Mouse (Mus musculus): ENCODE measurements around the gene Insm1.

Gene Insm1

DNA sequence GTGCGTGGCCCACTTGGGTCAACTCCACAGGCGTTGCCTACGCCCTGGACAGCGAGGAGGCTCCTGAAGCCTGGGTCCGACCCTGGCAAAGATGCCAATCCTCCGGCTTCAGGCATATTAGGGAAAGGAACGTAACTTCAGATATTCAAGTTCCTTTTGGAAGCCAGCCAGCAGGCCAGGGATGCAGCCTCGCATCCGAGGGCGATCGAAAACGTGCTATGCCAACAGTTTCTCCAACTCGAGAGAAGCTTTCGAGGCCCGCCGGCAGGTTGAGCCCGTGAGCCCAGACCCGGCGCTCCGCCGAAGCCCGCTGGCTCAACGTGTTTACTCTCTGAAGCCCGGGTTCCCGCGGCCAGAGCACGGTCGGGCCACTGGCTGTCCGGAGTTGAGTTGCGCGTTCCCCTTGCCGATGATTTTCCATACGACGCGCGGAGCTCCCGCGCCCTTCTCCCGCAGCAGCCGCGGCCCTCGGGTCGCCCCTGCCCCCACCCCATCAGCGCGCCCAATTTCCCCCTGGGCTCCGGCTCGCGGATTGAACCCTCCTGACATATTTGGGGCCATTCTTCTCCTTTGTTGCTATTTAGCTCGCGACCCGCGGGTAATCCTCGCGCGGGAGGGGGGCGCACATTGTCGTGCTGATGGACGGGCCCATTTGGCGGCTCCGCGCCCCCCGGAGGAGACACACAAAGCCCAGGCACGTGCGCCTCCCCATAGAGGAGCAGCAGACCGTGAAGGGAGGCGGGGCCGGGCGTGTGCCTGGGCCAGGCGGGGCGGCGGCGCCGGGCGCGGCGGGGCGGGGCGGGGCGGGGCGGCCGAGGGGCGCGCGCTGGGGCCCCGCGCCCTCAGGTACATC lies at the start of gene Insm1:
Insm1 (plus strand) TSS at position 846 of the 853 bp plus-strand sequence.
- DNase-seq, result peak; percentile 46

DNA sequence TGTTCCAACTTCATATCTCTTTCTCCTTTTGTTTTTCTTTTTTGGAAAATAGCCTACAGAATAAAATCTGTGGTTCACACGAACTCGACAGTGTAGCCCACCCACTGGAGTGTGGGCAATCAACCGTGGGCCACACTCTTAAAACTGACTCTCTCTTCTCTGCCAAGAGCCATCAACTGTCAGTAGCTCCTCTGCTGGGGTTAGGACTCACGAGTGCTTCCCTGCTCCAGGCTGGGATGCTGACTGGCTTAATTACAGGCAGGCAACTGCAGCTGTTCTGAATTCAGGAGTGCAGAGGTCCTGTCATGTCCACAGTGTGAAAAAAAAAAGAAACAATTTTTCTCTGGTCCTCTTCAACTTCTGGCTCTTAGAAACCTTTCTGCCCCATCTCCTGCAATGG lies 49.6 kb upstream of the Insm1 start:
- DNase-seq, result no peak

DNA sequence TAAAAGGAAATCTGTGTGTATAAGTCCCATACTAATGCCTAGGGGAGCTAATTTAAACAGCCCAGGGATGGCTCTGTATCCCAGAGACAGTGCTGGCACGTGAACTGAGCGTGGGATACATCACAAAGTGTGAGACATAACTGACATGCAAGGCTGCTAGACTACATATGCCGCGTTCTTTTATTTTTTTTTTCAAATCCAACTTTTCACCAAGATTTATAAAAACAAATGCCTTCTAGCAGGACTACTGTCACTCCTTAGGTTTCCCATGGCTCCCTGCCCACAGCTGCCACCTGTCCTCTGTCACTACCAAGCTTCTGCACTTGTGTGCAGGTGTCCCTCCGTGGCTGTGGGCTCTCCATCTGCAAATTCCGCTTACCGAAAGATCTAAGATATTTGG lies 47.5 kb upstream of the Insm1 start:
- no peak for DNase-seq

DNA sequence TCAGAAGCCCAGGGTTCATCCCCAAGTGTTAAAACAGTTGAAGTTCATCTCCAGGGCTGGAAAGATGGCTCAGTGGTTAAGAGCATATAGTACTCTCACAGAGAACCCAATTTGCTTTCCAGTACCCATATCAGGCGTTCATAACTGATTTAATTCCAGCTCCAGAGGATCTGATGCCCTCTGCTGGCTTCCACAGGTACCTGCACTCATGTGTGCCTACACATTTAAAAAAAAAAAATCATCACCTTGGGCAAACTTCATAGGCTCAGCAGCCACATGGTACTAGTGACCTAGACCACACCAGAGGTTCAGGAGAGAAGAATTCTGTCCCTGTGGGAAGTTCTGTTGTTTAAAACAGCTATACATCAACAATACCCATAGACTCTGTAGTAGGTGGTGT lies 43.0 kb upstream of the Insm1 start:
- DNase-seq, result no peak

DNA sequence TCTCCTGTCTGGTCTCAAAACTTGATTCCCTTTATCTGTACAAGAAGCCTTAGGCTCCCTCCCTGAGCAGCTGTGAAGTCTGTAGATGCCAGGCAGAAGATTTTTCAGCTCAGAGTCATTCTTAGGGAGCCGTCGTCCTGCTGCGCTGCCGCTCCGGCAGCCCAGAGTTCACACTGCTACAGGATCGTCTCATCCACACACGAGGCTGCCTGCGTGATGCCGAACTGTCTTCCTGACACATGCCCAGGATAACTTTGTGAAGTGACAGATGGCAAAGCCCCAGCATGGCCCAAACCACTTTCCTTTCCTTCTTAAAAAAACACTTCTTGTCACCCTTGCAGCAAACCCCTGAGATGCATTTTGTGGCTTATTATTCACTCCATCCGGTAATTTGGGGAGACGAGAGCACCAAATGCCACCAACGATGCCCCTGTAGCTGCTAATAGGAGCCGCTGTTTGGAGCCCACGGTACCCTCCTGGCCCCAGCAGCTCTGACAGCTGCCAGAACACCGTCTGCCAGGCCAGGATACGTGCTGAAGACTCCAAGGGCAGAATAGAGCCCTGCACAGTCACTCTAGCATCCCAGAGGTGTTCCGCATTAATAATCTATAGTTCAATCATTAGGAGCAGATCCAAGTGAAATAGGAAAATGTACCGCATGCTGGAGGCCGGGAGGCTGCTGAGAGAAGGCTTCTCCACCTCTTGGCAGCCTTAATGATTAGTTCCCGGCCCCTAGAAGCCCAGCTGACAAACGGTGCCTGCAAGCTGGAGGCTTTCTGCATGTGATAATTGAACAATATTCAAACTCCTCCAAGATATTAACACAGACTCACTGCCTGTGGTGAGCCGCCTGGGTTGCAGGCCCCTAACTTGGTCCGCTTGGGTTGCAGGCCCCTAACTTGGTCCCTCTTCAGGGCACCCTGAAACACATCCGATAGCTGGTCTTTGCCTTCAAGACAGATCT lies 37.6 kb upstream of the Insm1 start:
- no peak for DNase-seq

DNA sequence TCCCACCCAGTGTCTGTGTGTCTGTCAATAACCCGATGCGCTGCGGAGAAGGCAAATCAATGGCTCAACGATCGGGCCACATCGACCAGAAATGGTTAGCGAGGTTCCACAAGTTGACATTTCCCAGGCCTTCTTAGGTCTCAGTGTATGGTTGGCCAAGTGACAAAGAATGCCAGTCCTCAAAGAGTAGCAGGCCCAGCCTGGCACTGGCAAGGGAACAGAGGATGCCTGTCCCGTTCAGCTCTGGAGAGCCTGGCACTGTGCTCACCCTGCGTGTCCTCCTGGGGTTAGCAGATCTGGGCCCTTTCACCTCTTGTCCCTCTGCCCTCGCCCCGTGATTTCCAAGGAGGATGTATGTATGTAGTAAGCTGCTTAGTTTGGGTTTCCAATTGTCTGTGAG lies 25.6 kb upstream of the Insm1 start:
- DNase-seq, result no peak

DNA sequence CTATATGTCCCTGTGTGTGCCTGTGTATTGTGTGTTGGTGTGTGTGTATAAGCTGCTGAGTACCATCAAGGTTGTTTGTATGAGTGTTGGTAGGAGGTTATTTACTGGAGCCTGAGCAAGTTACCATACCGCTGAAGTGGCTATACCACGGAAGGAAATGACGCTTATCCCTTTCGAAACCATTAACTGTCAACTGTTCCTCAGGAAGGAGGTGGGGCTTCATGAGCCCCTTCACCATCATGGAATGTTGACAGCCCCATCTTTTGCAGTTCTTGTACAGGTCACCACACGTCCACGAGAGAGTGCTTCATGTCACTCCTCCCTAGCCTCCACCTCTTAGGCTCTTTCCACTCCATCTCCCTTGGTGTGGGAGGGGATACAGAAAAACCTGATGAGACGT lies 23.8 kb upstream of the Insm1 start:
- no peak for DNase-seq

DNA sequence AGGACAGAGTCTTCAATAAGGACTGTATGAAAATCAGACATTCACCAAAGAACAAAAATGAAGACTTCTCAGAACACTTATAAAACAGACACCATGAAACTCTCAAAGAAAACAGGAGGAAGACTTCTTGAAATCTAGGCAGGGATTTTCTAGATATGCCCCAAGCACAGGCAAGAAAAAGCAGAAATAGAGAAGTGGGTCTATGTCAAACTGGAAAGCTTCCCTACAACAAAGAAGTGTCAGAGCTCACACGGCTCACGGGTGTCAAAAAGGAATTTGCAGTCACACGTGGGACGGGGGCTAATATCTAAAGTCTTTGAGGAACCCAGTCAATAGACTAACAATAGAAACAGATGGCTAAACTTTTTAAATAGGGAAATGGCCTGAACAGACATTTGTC lies 10.8 kb upstream of the Insm1 start:
- no peak for DNase-seq

DNA sequence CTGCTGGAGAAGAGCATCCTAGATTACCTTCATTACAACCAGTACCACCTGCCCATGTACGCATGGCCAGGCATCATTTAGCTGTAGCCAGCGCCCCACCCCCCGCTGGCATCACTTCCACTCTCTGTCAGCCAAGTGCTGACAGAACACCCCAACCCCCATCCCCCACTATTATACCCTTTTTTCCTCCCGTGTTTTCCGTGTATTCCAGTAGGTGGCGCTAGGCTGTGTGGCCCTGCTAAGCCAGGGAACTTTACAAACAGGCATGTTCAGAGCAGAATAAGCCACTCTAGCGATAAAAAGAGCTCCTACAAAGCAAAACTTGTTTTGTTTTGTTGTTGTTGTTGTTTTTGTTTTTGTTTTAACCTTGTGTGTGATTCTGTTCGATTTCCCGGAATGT lies 7.0 kb upstream of the Insm1 start:
- peak; percentile 43 for DNase-seq

DNA sequence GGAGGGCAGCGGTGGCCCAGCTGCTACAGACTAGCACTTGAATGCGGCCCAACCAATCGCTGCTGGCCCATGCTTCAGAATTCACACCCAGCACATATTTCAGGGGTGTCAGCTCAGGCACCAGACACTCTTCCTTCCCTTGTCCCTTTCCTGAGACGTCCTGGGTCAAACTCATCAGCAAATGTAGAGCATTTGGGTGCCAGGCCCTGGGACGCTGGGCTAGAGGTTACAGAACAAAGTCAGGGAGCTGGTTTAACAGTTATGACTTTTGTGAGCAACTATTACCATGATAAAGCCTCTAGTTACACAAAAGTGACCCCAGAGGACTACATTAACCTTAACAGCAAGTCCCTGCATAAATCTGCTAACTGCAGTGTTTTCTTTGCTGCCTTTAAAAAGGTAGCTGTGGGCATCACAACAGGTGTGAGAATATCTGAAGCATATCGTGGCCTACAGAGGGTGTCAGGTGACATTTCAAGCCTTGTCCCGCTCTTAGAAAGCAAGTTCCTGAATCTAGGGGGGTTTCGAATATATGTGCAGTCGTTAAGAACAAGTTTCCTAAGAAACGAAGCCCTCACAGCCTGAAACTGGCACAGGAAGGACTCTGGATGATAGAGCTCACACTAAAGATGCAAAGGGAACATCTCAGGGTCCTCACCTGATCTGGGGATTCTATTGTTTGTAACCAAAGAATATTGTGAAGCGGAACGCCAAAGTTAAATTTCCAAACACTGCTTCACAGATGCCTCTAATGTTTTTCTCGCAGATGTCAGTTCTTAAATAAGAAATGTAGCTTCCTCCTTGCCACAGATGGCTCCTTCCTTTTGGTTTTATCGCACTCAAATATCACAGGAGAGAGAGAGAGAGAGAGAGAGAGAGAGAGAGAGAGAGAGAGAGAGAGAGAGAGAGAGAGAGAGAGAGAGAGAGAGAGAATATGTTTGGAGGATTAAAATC lies 5.3 kb upstream of the Insm1 start:
- no peak for DNase-seq

DNA sequence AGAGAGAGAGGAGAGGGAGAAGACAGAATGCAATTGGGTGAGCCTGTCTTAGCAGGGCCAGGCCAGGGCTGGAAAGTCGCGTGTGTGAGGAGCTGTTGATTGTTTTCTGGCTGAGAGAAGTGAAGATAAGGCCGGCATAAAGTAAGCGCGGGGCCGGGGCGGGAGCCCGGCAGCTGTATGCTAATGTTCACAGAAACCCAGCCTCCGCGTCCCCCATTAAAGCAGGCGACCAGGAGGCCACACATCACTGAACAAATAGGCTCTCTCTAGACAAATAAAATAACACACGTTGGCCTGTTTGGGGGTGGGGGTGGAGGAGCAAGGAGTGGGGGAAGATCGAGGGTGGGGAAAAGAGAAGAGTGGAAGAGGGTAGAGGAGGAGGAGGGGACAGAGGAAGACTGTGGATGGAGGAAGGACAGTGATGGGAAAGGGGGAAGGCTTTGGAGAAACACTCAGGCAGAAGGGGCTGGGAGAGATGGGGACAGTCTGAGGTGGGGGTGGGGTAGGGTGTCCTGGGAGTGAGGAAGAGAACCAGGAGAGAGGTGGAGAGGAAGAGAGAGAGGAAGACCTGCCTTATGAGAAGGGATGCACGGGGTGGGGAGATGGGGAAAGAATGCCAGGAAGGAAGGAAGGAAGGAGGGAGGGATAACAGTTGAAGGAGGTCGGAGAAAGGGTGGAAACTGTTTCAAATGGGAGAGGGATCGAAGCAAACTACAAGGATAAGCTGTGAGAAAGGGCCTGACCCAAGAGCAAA lies 4.3 kb upstream of the Insm1 start:
- no peak for DNase-seq

DNA sequence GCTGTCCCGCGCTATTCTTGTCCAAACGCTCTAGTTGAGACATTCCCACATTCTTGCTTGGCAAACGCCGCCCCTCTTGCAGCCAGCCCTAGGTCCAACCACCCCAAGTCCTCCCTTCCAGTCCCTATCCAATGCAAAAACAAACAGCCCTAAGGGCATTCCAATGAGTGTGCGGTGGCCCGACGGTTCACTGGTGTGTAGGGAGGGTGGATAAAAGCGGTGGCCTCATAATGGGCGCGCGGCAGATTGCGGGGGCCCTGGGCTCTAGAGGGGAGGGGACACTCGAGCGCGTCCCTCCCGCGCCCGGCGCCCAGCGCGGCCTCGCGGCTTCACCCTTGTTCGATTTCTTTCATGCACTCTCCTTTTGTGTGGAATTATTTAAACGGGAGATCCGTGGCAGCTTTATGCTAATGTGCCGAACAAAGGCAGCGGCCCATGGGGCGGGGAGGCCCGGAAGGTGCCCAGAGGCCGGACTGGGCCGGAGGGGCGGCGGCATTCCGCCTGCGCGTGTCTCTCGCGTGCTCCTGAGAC lies 3.5 kb upstream of the Insm1 start:
- DNase-seq, result no peak

DNA sequence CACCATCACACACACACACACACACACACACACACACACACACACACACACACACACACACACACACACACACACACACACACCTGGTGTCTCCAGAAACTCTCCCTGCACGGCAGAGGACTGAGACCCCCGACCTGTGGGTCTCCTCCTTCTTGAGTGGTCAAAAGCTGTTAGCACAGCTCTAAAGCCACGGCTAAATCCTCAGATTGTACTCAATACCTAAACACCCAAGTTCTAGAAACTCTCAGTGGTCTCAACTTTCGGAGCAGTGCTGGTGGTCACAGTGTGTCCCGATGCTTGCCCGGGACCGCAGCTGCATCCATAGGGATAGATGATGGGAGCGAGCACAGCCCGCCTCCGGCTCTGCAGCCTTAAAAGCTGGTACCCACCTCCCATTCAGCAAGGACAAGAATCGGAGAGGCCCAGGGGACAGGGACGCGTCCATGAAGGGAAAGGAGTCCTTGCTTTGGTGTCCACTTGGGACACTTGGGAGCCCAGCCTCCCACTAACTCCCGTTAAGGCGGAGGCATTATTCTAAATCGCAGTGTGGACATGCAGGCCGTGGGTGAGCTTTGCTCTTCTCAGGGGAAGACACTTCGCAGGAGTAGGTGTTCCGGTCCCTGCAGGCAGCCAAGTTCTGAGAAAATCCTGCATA lies 2.7 kb upstream of the Insm1 start:
- no peak for DNase-seq

DNA sequence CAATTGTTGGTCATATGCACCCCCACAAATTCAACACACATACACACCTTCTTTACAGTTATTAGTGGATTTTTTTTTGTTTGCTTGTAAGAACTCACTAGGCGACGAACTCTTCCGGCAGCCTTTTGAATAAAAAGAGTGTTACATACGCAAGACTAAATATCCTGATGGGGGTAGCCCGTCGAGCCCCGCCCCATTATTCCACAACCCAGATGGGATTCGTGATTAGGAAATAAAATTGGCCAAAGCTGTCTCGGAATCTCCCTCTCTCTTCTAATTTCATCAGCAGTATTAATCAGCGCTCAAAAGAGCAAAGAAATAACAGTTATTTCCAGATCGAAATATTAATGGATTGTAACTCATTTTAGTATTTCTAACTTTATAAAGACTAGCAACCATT lies 1.9 kb upstream of the Insm1 start:
- no peak for DNase-seq

DNA sequence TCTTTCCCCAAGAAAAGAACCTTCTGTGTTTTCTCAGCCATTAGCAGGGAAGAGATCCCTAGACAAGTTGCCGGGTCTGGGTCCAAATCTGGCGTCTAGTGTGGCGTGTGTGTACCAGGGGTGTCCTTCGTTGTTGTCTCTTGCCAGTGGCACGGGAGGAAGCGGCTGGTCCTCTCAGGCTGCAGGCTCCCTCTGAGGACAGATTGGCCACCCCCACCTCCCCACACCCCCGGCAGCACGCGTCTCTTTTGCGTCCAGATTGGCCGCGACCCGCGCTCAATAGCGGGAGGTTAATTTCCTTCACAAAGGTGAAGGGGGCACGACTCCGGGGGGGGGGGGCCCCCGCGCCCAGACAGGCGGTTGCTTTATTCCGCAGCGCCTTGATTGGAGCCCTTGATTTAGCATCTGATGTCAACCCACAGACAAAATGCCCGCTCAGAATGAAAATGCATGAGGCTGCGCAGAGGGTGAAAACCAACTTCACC lies 1.1 kb upstream of the Insm1 start:
- DNase-seq, result no peak

DNA sequence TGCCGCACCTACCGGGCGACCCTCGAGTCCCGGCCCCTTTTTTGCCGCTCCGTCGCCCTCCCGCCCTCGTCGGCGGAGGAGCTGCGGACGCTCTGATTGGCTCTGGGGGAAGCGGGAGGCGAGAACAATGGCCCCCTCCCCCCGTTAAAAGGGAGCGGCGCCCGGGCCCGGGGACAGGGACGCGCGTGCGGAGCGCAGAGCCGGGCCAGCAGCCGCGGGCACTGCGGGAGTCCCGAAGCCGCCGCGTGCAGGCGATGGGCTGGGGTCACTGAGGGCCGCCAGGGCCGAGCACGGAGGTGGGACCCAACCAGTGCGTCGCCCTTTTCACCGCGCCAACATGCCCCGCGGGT lies 183 bp downstream of the Insm1 start:
- DNase-seq, result no peak

DNA sequence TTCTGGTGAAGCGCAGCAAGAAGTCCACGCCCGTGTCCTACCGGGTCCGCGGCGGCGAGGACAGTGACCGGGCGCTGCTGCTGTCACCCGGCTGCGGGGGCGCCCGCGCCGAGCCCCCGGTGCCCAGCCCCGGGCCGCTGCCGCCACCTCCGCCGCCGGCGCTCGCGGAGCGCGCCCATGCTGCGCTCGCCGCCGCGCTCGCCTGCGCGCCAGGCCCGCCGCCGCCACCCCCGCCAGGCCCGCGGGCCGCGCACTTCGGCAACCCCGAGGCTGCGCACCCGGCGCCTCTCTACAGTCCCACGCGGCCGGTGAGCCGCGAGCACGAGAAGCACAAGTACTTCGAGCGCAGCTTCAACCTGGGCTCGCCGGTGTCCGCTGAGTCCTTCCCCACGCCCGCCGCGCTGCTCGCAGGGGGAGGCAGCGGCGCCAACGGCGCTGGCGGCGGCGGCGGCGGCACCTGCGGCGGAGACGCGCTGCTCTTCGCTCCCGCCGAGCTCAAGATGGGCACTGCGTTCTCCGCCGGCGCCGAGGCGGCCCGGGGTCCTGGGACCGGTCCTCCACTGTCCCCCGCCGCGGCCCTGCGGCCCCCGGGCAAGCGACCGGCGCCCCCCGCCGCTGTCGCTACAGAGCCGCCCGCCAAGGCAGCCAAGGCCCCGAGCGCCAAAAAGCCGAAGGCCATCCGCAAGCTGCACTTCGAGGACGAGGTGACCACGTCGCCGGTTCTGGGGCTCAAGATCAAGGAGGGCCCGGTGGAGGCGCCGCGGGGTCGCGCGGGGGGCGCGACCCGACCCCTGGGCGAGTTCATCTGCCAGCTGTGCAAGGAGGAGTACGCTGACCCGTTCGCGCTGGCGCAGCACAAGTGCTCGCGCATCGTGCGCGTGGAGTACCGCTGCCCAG lies 806 bp downstream of the Insm1 start:
- no peak for DNase-seq

DNA sequence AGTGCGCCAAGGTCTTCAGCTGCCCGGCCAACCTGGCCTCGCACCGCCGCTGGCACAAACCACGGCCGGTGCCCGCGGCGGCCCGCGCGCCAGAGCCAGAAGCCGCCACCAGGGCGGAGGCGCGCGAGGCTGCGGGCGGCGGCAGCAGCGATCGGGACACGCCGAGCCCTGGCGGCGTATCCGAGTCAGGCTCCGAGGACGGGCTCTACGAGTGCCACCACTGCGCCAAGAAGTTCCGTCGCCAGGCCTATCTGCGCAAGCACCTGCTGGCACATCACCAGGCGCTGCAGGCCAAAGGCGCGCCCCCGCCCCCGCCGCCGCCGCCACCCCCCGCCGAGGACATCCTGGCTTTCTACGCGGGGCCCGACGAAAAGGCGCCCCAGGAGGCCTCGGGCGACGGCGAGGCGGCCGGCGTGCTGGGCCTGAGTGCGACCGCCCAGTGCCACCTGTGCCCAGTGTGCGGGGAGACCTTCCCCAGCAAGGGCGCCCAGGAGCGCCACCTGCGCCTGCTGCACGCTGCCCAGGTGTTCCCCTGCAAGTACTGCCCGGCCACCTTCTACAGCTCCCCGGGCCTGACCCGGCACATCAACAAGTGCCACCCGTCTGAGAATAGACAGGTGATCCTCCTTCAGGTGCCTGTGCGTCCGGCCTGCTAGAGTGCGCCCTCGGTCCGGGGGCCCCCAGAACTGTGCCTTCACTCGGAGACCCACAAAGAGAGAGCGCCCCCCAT lies 1.6 kb downstream of the Insm1 start:
- no peak for DNase-seq

DNA sequence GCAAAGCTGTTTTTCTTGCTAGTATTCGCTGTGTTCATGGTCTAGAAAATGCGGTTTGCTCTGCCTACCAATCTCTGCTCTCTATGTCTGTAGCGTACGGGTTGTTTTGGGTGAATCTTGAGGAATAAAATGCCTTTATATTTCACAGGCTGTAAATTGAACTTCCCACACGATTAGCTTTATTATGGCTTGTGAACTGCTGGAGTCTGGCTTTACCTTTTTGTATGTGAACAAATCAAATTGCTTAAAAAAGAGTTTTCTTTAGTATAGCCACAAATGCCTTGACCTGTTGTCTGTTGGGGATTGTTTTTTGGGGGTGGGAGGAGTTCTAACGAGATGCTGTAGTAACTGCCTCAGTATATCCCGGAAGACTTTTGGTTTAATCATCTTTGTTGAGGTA lies 2.4 kb downstream of the Insm1 start:
- no peak for DNase-seq

Measured in cerebellum, adult 9-10 months (tissue).